Mouse (Mus musculus): ENCODE measurements around the gene Pim1. TPM values are rescaled to one million over a fixed set of nuclear protein-coding genes. Genes with fewer than 3 reads are reported as not detected.

Gene Pim1
- total and polyA plus RNA-seq, 3 experiments = 75.8 to 178 (median 133) TPM

DNA sequence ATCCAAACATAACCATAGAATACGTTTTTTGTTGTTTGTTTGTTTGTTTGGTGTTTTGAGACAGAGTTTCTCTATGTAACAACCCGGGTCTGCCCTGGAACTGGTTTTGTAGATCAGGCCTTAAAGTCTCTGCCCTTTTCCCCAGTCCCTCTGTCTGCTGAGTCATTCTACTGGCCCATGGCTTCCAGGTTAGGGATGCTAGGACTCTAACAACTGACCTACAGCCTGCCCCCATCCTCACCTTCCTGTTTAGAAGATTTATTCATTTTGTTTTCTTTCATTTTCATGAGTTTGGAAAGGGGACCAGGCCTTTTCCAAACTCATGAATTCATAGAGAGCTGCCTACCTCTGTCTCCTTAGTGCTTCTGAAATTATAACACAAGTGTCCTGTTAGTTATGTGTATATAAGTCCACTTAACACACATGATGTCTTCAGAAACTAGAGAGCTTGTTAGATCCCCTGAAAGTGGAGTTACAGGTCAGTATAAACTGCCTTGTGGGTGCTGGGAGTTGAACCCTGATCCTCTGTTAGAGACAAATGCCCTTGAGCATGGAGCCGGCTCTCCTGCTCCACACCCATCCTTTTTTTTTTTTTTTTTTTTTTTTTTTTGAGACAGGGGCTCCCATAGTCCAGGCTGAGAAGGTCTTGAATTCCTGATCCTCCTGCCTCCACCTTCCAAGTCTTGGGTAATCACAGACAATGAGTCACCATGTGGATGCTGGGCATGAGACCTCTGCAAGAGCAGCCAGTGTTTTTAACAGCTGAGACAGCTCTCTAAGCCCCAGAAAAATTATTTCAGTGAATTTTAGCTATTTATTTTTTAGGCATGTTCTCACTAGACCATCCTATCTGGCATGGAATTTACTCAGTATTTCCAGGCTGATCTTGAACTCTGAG, 5.0 kb upstream of the Pim1 start:
- dilution Hi-C loops (cut with MboI; ENCODE audit: extremely low pct_ligation_motif_present, extremely low pct_unique_long_range_greater_than_20kb, low sequenced_read_pairs) (no loop called here), in situ Hi-C loops (cut with MboI; ENCODE audit: low pct_ligation_motif_present, low pct_unique_long_range_greater_than_20kb, low sequenced_read_pairs) (no loop called here)
- Histone ChIP-seq H3K36me3 (replicated peaks in 1 of 2; ENCODE audit: control insufficient read depth in 1 of 2, insufficient read depth in 1 of 2, low read length in 1 of 2) (no peaks in the 10 kb centered on the region), H3K27me3 (replicated peaks) (no peaks in the 10 kb centered on the region), H3K4me1 (ENCODE audit: control insufficient read depth in 1 of 2, insufficient read depth in 2 of 2) (peaks cover 6 to 45% of the 10 kb centered on the region in 2 experiments; a peak in 3 of 4 replicates), H3K27ac (ENCODE audit: insufficient read depth, low read depth) (peak overlapping the region; percentile 16; the same call in 1 of the 2 replicates), H3K4me3 (replicated peaks in 1 of 3; ENCODE audit: low read depth in 2 of 3, low read length in 2 of 3, poor library complexity in 1 of 3) (no peak overlapping the region), H3K9me3 (replicated peaks; ENCODE audit: low read length) (peaks cover 14% of the 10 kb centered on the region), H3K9ac (ENCODE audit: insufficient read depth, low read depth) (no peak overlapping the region; the same call in 1 of the 2 replicates), H3K4me2 (ENCODE audit: insufficient read depth, low read depth, poor library complexity, severe bottlenecking) (no peak overlapping the region), H3K79me2 (replicated peaks; ENCODE audit: control insufficient read depth, extremely low read depth, insufficient read depth, poor library complexity, severe bottlenecking) (0 out of 2 replicates have a peak, but pooled peaks cover 2% of the 10 kb centered on the region)
- TF ChIP-seq NELFE (IDR thresholded peaks at IDR 0.05; ENCODE audit: low read depth, low read length) = no peak
- DNase-seq (ENCODE audit: extremely low read depth) = no peak

DNA sequence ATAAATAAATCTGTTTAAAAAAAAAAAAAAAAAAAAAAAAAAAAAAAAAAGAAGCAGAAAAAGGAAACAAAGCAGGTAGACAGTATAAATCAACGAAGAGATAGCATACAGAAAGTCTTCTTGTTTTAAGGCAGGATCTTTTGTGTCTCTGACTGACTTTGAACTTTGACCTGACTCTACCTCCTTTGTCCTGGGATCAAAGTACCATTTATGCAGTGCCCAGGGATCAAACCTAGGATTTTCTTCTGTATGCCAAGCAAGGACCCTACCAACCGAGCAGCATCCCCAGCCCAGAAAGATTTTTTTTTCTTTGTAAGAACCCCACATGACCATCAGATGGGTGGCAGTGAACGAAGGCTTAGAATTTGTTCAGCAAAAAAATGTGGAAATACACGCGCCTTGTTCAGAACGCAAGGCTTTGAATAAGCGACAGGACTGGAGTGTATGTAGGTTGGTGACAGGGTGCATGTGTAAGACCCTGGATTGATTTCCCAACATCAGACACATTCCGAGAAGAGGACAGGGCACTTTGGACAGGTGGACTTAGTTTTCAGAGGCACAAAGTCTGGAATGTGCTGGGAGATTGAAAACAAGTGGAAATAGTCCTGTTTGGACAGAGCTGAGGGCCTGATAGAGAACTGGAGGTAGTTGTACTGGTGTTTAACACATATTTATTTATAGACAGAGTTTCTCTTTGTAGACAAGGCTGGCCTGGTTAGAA, 2.1 kb upstream of the Pim1 start:
- TF ChIP-seq MYC (IDR thresholded peaks at IDR 0.05; ENCODE audit: low read depth, low read length) (no peak), USF1 (IDR thresholded peaks at IDR 0.05; ENCODE audit: low read depth, low read length) (no peak), TBP (conservative IDR thresholded peaks at IDR 0.05; ENCODE audit: low read depth, low read length) (no peak), MAX (IDR thresholded peaks at IDR 0.05; ENCODE audit: low read length) (no peak), UBTF (IDR thresholded peaks at IDR 0.05; ENCODE audit: low read depth, low read length) (no peak), ETS1 (conservative IDR thresholded peaks at IDR 0.05; ENCODE audit: low read depth, low read length) (no peak), CTCF (conservative IDR thresholded peaks at IDR 0.05 in 1 of 2, IDR thresholded peaks at IDR 0.05 in 1 of 2; ENCODE audit: low read depth in 2 of 2, low read length in 2 of 2) (no peak), SMC3 (IDR thresholded peaks at IDR 0.05; ENCODE audit: low read depth, low read length) (no peak), IRF4 (IDR thresholded peaks at IDR 0.05; ENCODE audit: low read depth, low read length) (no peak), POLR2A (IDR thresholded peaks at IDR 0.05; ENCODE audit: low read depth, low read length) (no peak)
- in situ Hi-C loops (cut with MboI; ENCODE audit: low pct_ligation_motif_present, low pct_unique_long_range_greater_than_20kb, low sequenced_read_pairs) = no loop called here
- H3K4me1 ChIP-seq (ENCODE audit: control insufficient read depth in 1 of 2, insufficient read depth in 2 of 2) = peaks cover 6 to 37% of the 10 kb centered on the region in 2 experiments; a peak in 3 of 4 replicates
- no peaks in the 10 kb centered on the region for H3K27me3 ChIP-seq (replicated peaks)
- H3K9ac ChIP-seq (ENCODE audit: insufficient read depth, low read depth) = peak overlapping the region; percentile 90
- peaks cover 3% of the 10 kb centered on the region for H3K9me3 ChIP-seq (replicated peaks; ENCODE audit: low read length)
- H3K4me3 ChIP-seq (replicated peaks in 1 of 3; ENCODE audit: low read depth in 2 of 3, low read length in 2 of 3, poor library complexity in 1 of 3) = no peak overlapping the region
- H3K27ac ChIP-seq (ENCODE audit: insufficient read depth, low read depth) = peak overlapping the region; percentile 80
- H3K4me2 ChIP-seq (ENCODE audit: insufficient read depth, low read depth, poor library complexity, severe bottlenecking) = peak overlapping the region; percentile 75; the same call in 1 of the 2 replicates
- H3K79me2 ChIP-seq (replicated peaks; ENCODE audit: control insufficient read depth, extremely low read depth, insufficient read depth, poor library complexity, severe bottlenecking) = peaks cover 29% of the 10 kb centered on the region
- dilution Hi-C loops (cut with MboI; ENCODE audit: extremely low pct_ligation_motif_present, extremely low pct_unique_long_range_greater_than_20kb, low sequenced_read_pairs) = no loop called here
- DNase-seq (ENCODE audit: extremely low read depth) = no peak
- peaks cover 5 to 23% of the 10 kb centered on the region in 2 experiments for H3K36me3 ChIP-seq (replicated peaks in 1 of 2; ENCODE audit: control insufficient read depth in 1 of 2, insufficient read depth in 1 of 2, low read length in 1 of 2)

Data from CH12.LX (cell line).